Mouse (Mus musculus) liver, embryonic 13.5 days (tissue): Measurements from ENCODE around the gene Dnm3. TPM values are rescaled to one million over a fixed set of nuclear protein-coding genes. Genes with fewer than 3 reads are reported as not detected.

Source experiments
- ATAC-seq: fragments of 200-750 bp; cut with Nextera tagmentation; 2 replicates; pipeline ENCODE4 v1.8.0; 2017; ENCODE audit warnings: low read depth, mild to moderate bottlenecking, moderate number of reproducible peaks, moderate library complexity
- DNase-seq: peaks from one replicate; pipeline ENCODE4 v3.0.0; 2022
- H3K27ac ChIP-seq: fragments of 300-500 bp; sonication (generic); 2 replicates; pipeline ENCODE4 v1.5.1; 2015; ENCODE audit warnings: moderate library complexity, mild to moderate bottlenecking, inconsistent platforms
- H3K27me3 ChIP-seq: fragments of 300-500 bp; sonication (generic); 2 replicates; pipeline ENCODE4 v1.6.1; 2015; ENCODE audit warnings: mild to moderate bottlenecking, inconsistent platforms
- H3K36me3 ChIP-seq: fragments of 300-500 bp; sonication (generic); 2 replicates; pipeline ENCODE4 v1.6.1; 2015; ENCODE audit warnings: mild to moderate bottlenecking, inconsistent platforms
- H3K4me1 ChIP-seq: fragments of 300-500 bp; sonication (generic); replicated peaks from 2 replicates; pipeline ENCODE4 v1.6.1; 2015; ENCODE audit warnings: inconsistent platforms
- H3K4me2 ChIP-seq: fragments of 300-500 bp; sonication (generic); 2 replicates; pipeline ENCODE4 v1.6.1; 2015; ENCODE audit warnings: inconsistent platforms, mild to moderate bottlenecking, moderate library complexity
- H3K4me3 ChIP-seq: fragments of 300-500 bp; sonication (generic); replicated peaks from 2 replicates; pipeline ENCODE4 v1.5.1; 2015; ENCODE audit warnings: mild to moderate bottlenecking, inconsistent platforms
- H3K9ac ChIP-seq: fragments of 300-500 bp; sonication (generic); 2 replicates; pipeline ENCODE4 v1.6.1; 2015; ENCODE audit warnings: mild to moderate bottlenecking, inconsistent platforms
- H3K9me3 ChIP-seq: fragments of 300-500 bp; sonication (generic); replicated peaks from 2 replicates; pipeline ENCODE4 v1.6.1; 2016; ENCODE audit warnings: inconsistent platforms
- WGBS: fragments of 180-500 bp; shearing (Covaris S2); methylation state at CpG from one replicate; pipeline ENCODE4 v1.1.7; 2015; ENCODE audit not compliant: insufficient replicate concordance; 5-methylcytosine and 5-hydroxymethylcytosine counted together
- polyA plus RNA-seq: library from polyadenylated mRNA; unstranded; fragments of >200 nt; fragmentation: Nextera tagmentation; extraction: Ambion mirVana; gene quantifications from 2 replicates; pipeline ENCODE4 v1.2.1, GENCODE M21; 2015

Gene Dnm3
- polyA plus RNA-seq, 1 experiment from 2014 or later = 1.2 TPM

- Histone ChIP-seq H3K9ac (no peak overlapping the region), H3K9me3 (no peaks in the 10 kb centered on the region), H3K27me3 (no peaks in the 10 kb centered on the region), H3K4me3 (no peak overlapping the region), H3K4me2 (no peak overlapping the region), H3K27ac (no peak overlapping the region), H3K4me1 (no peaks in the 10 kb centered on the region), H3K36me3 (no peaks in the 10 kb centered on the region)
- no peak for ATAC-seq
- DNase-seq = no peak
- 62% methylated on average over 10 of the region's 10 CpGs for WGBS
Observed at GRCm38 (mm10) chr1:161990684-161991578, 486.9 kb downstream of the Dnm3 start.

- Histone ChIP-seq H3K4me2 (no peak overlapping the region), H3K9ac (no peak overlapping the region), H3K27me3 (no peaks in the 10 kb centered on the region), H3K4me3 (no peak overlapping the region), H3K9me3 (no peaks in the 10 kb centered on the region), H3K4me1 (no peaks in the 10 kb centered on the region), H3K36me3 (no peaks in the 10 kb centered on the region), H3K27ac (no peak overlapping the region)
- DNase-seq (no peak), ATAC-seq (no peak)
- 50% methylated on average over 4 of the region's 4 CpGs for WGBS
Observed at GRCm38 (mm10) chr1:161983979-161984566, 493.8 kb downstream of the Dnm3 start.

GRCm38 (mm10) chr1:161983451-161983850 lies 494.4 kb downstream of the Dnm3 start:
- Histone ChIP-seq H3K9me3 (no peaks in the 10 kb centered on the region), H3K27me3 (no peaks in the 10 kb centered on the region), H3K4me3 (no peak overlapping the region), H3K9ac (no peak overlapping the region), H3K4me1 (no peaks in the 10 kb centered on the region), H3K4me2 (no peak overlapping the region), H3K36me3 (no peaks in the 10 kb centered on the region), H3K27ac (no peak overlapping the region)
- 66% methylated on average over 6 of the region's 6 CpGs for WGBS
- DNase-seq = no peak
- ATAC-seq = no peak

- no peaks in the 10 kb centered on the region for H3K36me3 ChIP-seq
- no peak overlapping the region for H3K9ac ChIP-seq
- ATAC-seq = no peak
- H3K9me3 ChIP-seq = no peaks in the 10 kb centered on the region
- H3K4me2 ChIP-seq = no peak overlapping the region
- no peak for DNase-seq
- H3K4me3 ChIP-seq = no peak overlapping the region
- H3K27ac ChIP-seq = no peak overlapping the region
- 61% methylated on average over 9 of the region's 9 CpGs for WGBS
- H3K4me1 ChIP-seq = peaks cover 6% of the 10 kb centered on the region
- H3K27me3 ChIP-seq = no peaks in the 10 kb centered on the region
Observed at GRCm38 (mm10) chr1:161980626-161981298, 497.1 kb downstream of the Dnm3 start.

- no peak overlapping the region for H3K4me3 ChIP-seq
- WGBS = 52% methylated on average over 2 of the region's 2 CpGs
- no peak for ATAC-seq
Observed at GRCm38 (mm10) chr1:161980046-161980445, 497.8 kb downstream of the Dnm3 start.

GRCm38 (mm10) chr1:161979536-161979935 lies 498.3 kb downstream of the Dnm3 start, which contains the start of gene 4930558K02Rik:
4930558K02Rik (minus strand) TSS chr1:161979636.
- no peaks in the 10 kb centered on the region for H3K27me3 ChIP-seq
- peaks cover 11% of the 10 kb centered on the region for H3K4me1 ChIP-seq
- 59% methylated on average over 1 of the region's 1 CpGs for WGBS
- H3K36me3 ChIP-seq = no peaks in the 10 kb centered on the region
- H3K4me2 ChIP-seq = no peak within 1 kb of the TSS
- H3K4me3 ChIP-seq = no peak within 1 kb of the TSS
- no peak within 1 kb of the TSS for H3K9ac ChIP-seq
- no peak within 1 kb of the TSS for H3K27ac ChIP-seq
- DNase-seq = no peak
- no peak for ATAC-seq
- no peaks in the 10 kb centered on the region for H3K9me3 ChIP-seq

More at GRCm38 (mm10) chr1:161980046-161980445, 497.8 kb downstream of the Dnm3 start:
- DNase-seq = no peak
- H3K27ac ChIP-seq = no peak overlapping the region
- H3K27me3 ChIP-seq = no peaks in the 10 kb centered on the region
- H3K4me1 ChIP-seq = peaks cover 10% of the 10 kb centered on the region
- no peak overlapping the region for H3K4me2 ChIP-seq
- no peak overlapping the region for H3K9ac ChIP-seq
- no peaks in the 10 kb centered on the region for H3K36me3 ChIP-seq
- no peaks in the 10 kb centered on the region for H3K9me3 ChIP-seq

GRCm38 (mm10) chr1:161978173-161978700 lies 499.6 kb downstream of the Dnm3 start:
- no peaks in the 10 kb centered on the region for H3K36me3 ChIP-seq
- no peak for ATAC-seq
- H3K4me1 ChIP-seq = peaks cover 22% of the 10 kb centered on the region
- no peaks in the 10 kb centered on the region for H3K9me3 ChIP-seq
- no peaks in the 10 kb centered on the region for H3K27me3 ChIP-seq
- no peak for DNase-seq
- 61% methylated on average over 5 of the region's 5 CpGs for WGBS
- no peak overlapping the region for H3K4me2 ChIP-seq
- no peak overlapping the region for H3K27ac ChIP-seq
- no peak overlapping the region for H3K9ac ChIP-seq
- no peak overlapping the region for H3K4me3 ChIP-seq

- H3K27me3 ChIP-seq = no peaks in the 10 kb centered on the region
- DNase-seq = no peak
- no peak overlapping the region for H3K9ac ChIP-seq
- no peaks in the 10 kb centered on the region for H3K36me3 ChIP-seq
- peaks cover 22% of the 10 kb centered on the region for H3K4me1 ChIP-seq
- ATAC-seq = no peak
- H3K9me3 ChIP-seq = no peaks in the 10 kb centered on the region
- H3K4me3 ChIP-seq = no peak overlapping the region
- WGBS = 71% methylated on average over 4 of the region's 4 CpGs
- no peak overlapping the region for H3K27ac ChIP-seq
- no peak overlapping the region for H3K4me2 ChIP-seq
Observed at GRCm38 (mm10) chr1:161977331-161977730, 500.5 kb downstream of the Dnm3 start.

GRCm38 (mm10) chr1:161976255-161977182 lies 501.3 kb downstream of the Dnm3 start:
- Histone ChIP-seq H3K4me3 (no peak overlapping the region), H3K27ac (no peak overlapping the region; the same call in 1 of the 2 replicates), H3K4me1 (peaks cover 22% of the 10 kb centered on the region), H3K4me2 (no peak overlapping the region), H3K36me3 (no peaks in the 10 kb centered on the region), H3K27me3 (no peaks in the 10 kb centered on the region), H3K9me3 (no peaks in the 10 kb centered on the region), H3K9ac (no peak overlapping the region)
- 39% methylated on average over 16 of the region's 16 CpGs for WGBS
- DNase-seq = peak; percentile 70
- peak; percentile 70 for ATAC-seq

GRCm38 (mm10) chr1:161972233-161972632 lies 505.6 kb downstream of the Dnm3 start:
- H3K9me3 ChIP-seq = no peaks in the 10 kb centered on the region
- no peak overlapping the region for H3K4me3 ChIP-seq
- WGBS = 77% methylated on average over 8 of the region's 8 CpGs
- DNase-seq (no peak), ATAC-seq (no peak)
- peaks cover 10% of the 10 kb centered on the region for H3K36me3 ChIP-seq
- H3K4me1 ChIP-seq = peaks cover 41% of the 10 kb centered on the region
- H3K9ac ChIP-seq = no peak overlapping the region
- no peak overlapping the region for H3K4me2 ChIP-seq
- no peaks in the 10 kb centered on the region; the same call in 1 of the 2 replicates for H3K27me3 ChIP-seq
- H3K27ac ChIP-seq = no peak overlapping the region
